Mouse (Mus musculus) CH12.LX (cell line): ENCODE measurements around the gene Kyat1.

ENCODE experiments used
- CTCF ChIP-seq, 2 experiments: IDR thresholded peaks in 1 of 2; conservative IDR thresholded peaks in 1 of 2; 2 replicates each; pipeline ENCODE4 v1.5.1; 2011 to 2012; ENCODE audit warnings: low read depth in 2 of 2, low read length in 2 of 2, improper control_type of control experiment in 1 of 2, inconsistent platforms in 1 of 2, mild to moderate bottlenecking in 1 of 2, moderate library complexity in 1 of 2
- EP300 ChIP-seq: IDR thresholded peaks from 2 replicates; pipeline ENCODE4 v1.6.1; 2011; ENCODE audit warnings: low read length, improper control_type of control experiment
- HCFC1 ChIP-seq: IDR thresholded peaks from 2 replicates; pipeline ENCODE4 v1.6.1; 2012; ENCODE audit warnings: low read depth, mild to moderate bottlenecking, inconsistent platforms, low read length, improper control_type of control experiment
- JUN ChIP-seq: IDR thresholded peaks from 2 replicates; pipeline ENCODE4 v1.6.1; 2011; ENCODE audit warnings: low read depth, mild to moderate bottlenecking, low read length, improper control_type of control experiment, moderate library complexity; ENCODE audit not compliant: insufficient read depth
- MAX ChIP-seq: IDR thresholded peaks from 2 replicates; pipeline ENCODE4 v1.6.1; 2011; ENCODE audit warnings: low read length, improper control_type of control experiment
- POLR2A ChIP-seq: IDR thresholded peaks from 2 replicates; pipeline ENCODE4 v1.6.1; 2011; ENCODE audit warnings: low read depth, mild to moderate bottlenecking, improper control_type of control experiment, low read length
- RCOR1 ChIP-seq: conservative IDR thresholded peaks from 2 replicates; pipeline ENCODE4 v1.6.1; 2012; ENCODE audit warnings: low read depth, mild to moderate bottlenecking, inconsistent platforms, low read length, improper control_type of control experiment
- USF1 ChIP-seq: IDR thresholded peaks from 2 replicates; pipeline ENCODE4 v1.6.1; 2014; ENCODE audit warnings: low read depth, mild to moderate bottlenecking, inconsistent platforms, low read length, improper control_type of control experiment

GRCm38 (mm10) chr2:30214745-30215144 lies 9.1 kb upstream of the Kyat1 start:
- TF ChIP-seq USF1 = no peak
- no peak for TF ChIP-seq EP300
- no peak for TF ChIP-seq CTCF (conservative IDR thresholded peaks at IDR 0.05 in 1 of 2, IDR thresholded peaks at IDR 0.05 in 1 of 2; ENCODE audit: low read depth in 2 of 2, low read length in 2 of 2)
- no peak for TF ChIP-seq RCOR1
- no peak for TF ChIP-seq JUN
- TF ChIP-seq POLR2A = no peak
- no peak for TF ChIP-seq HCFC1
- no peak for TF ChIP-seq MAX
